Comparison of ENCODE assay signal across 18 mouse cellular contexts in genomic region chr3:85850079-85850478, GRCm38 (mm10). TPM values are rescaled to one million over a fixed set of nuclear protein-coding genes. Genes with fewer than 3 reads are reported as not detected.
"Had no signal": no experiment of that assay in that cellular context is flagged by ENCODE, and none has a peak within 500 bp of the region (broad histone marks: within the 10 kb centered on the region; RNA-seq: fewer than 3 reads in every experiment).

No protein-coding gene starts in this region.

- H3K27me3 ChIP-seq: lung, embryonic 15.5 days; midbrain, embryonic 13.5 days; midbrain, embryonic 15.5 days; neural tube, embryonic 12.5 days had no signal

- H3K36me3 ChIP-seq: lung, embryonic 15.5 days; midbrain, embryonic 13.5 days; midbrain, embryonic 15.5 days; neural tube, embryonic 12.5 days had no signal

- H3K4me1 ChIP-seq: lung, embryonic 15.5 days; midbrain, embryonic 13.5 days; midbrain, embryonic 15.5 days; neural tube, embryonic 12.5 days had no signal

- H3K9ac ChIP-seq: liver, embryonic 14.5 days; lung, embryonic 15.5 days; midbrain, embryonic 13.5 days; midbrain, embryonic 15.5 days; neural tube, embryonic 12.5 days had no signal

- DNase-seq: lung, adult 2 months; lung, postnatal 10 days; right cerebral cortex, postnatal 14 days; right cerebral cortex, postnatal 4 days; spleen, adult 18-20 months; thymus, adult 18-20 months; thymus, postnatal 14 days; thymus, postnatal 36 days had no signal

- H3K4me3 ChIP-seq: lung, embryonic 15.5 days; megakaryocyte, embryonic 14.5 days; midbrain, embryonic 13.5 days; midbrain, embryonic 15.5 days; neural tube, embryonic 12.5 days had no signal

- ATAC-seq: midbrain, embryonic 13.5 days; midbrain, embryonic 15.5 days had no signal

- H3K9me3 ChIP-seq: lung, embryonic 15.5 days; midbrain, embryonic 13.5 days; midbrain, embryonic 15.5 days; neural tube, embryonic 12.5 days had no signal

- H3K4me2 ChIP-seq: lung, embryonic 15.5 days; midbrain, embryonic 11.5 days; midbrain, embryonic 13.5 days; midbrain, embryonic 15.5 days; neural tube, embryonic 12.5 days had no signal

- H3K27ac ChIP-seq: liver, embryonic 14.5 days; lung, embryonic 15.5 days; macrophage; midbrain, embryonic 13.5 days; midbrain, embryonic 15.5 days; neural tube, embryonic 12.5 days had no signal

RNA-seq across cellular contexts. Expression of gene Fam160a1, which starts 33.0 kb away (rescaled TPM):
- polyA plus RNA-seq: macrophage had no signal

RNA-seq across cellular contexts. Expression of gene Glt28d2, which starts 37.2 kb away (rescaled TPM):
- total RNA-seq: monocyte, adult 5-6 weeks had no signal
- polyA plus RNA-seq: macrophage; midbrain, embryonic 13.5 days had no signal

RNA-seq across cellular contexts. Expression of gene Gm37240, which starts 37.2 kb away (rescaled TPM):
- total RNA-seq: monocyte, adult 5-6 weeks had no signal
- polyA plus RNA-seq: macrophage; neural tube, embryonic 14.5 days had no signal
